Comparison of ENCODE assay signal across 28 mouse cellular contexts in the genomic region with DNA sequence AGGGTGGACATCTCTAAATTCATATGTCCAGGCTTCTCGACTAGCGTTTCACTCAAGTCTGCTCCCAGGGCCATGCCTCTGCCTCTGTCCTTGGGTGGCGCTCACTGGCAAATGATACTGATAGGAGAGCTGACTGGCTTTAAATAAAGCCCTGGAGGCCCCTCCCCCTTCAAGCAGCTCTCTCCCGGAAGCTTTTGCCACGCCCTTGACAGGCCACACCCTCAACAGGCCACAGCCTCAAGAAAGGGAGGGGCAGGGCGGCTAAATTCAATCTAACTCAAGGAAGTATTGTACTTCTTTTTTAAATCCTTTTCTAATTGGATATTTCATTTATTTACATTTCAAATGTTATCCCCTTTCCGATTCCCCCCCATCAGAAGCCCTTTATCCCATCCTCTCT. TPM values are rescaled to one million over a fixed set of nuclear protein-coding genes. Genes with fewer than 3 reads are reported as not detected.
DNase-seq lines count a peak whose midpoint lies in the region; ATAC-seq lines count a peak whose summit lies in the region.
"Had no signal": no experiment of that assay in that cellular context is flagged by ENCODE, and none has a peak within 500 bp of the region (broad histone marks: within the 10 kb centered on the region; RNA-seq: fewer than 3 reads in every experiment).

No protein-coding gene starts in this region.

- no peaks in the 10 kb centered on the region for H3K27me3 ChIP-seq in heart, embryonic 10.5 days (ENCODE audit: insufficient read depth, poor library complexity, severe bottlenecking)
- no peaks in the 10 kb centered on the region for H3K27me3 ChIP-seq in forebrain, embryonic 14.5 days (replicated peaks; ENCODE audit: control insufficient read depth, insufficient read depth, low read length)
- H3K27me3 ChIP-seq: embryonic facial prominence, embryonic 12.5 days; embryonic facial prominence, embryonic 15.5 days; forebrain, embryonic 15.5 days; heart, embryonic 12.5 days; heart, embryonic 15.5 days had no signal

- H3K36me3 ChIP-seq in heart, embryonic 10.5 days, result no peaks in the 10 kb centered on the region
- no peaks in the 10 kb centered on the region for H3K36me3 ChIP-seq in forebrain, embryonic 14.5 days (ENCODE audit: control insufficient read depth, insufficient read depth, low read length)
- H3K36me3 ChIP-seq: embryonic facial prominence, embryonic 12.5 days; embryonic facial prominence, embryonic 15.5 days; forebrain, embryonic 15.5 days; G1E; heart, embryonic 12.5 days; heart, embryonic 15.5 days had no signal

- 70% methylated on average over 7 of the region's 7 CpGs for WGBS in heart, embryonic 10.5 days
- 73% methylated on average over 7 of the region's 7 CpGs for WGBS in forebrain, embryonic 14.5 days

- DNase-seq in heart, embryonic 10.5 days (ENCODE audit: low spot score), result peak; percentile 43
- no peak for DNase-seq in heart, postnatal 36 days
- DNase-seq in ES-CJ7 (ENCODE audit: low read depth, low spot score), result peak; percentile 47
- DNase-seq in R1 (ENCODE audit: low read depth, low spot score), result peak; percentile 62
- DNase-seq in forebrain, embryonic 14.5 days (ENCODE audit: low spot score), result no peak
- DNase-seq in kidney, postnatal 14 days, result no peak
- DNase-seq in layer of hippocampus, adult 18-20 months (ENCODE audit: low spot score in 2 of 2), result no peak
- DNase-seq: adrenal gland, postnatal 10 days; adrenal gland, postnatal 36 days; B cell, adult 2 months; cerebellum, adult 11 months; cerebellum, adult 2 months; cerebellum, adult 9-11 months; cerebellum, postnatal 25 days; gastrocnemius, postnatal 10 days; heart, adult 11 months; heart, postnatal 10 days; heart, postnatal 4 days had no signal

- ATAC-seq in forebrain, embryonic 14.5 days, result no peak
- ATAC-seq: forebrain, embryonic 15.5 days; hindbrain, postnatal 0 days; intestine, postnatal 0 days had no signal

- H3K4me2 ChIP-seq in forebrain, embryonic 14.5 days (ENCODE audit: low read length), result no peak overlapping the region
- H3K4me2 ChIP-seq: embryonic facial prominence, embryonic 12.5 days; embryonic facial prominence, embryonic 15.5 days; forebrain, embryonic 15.5 days; heart, embryonic 12.5 days; heart, embryonic 15.5 days; hindbrain, embryonic 14.5 days had no signal

- H3K9me3 ChIP-seq in heart, embryonic 10.5 days, result no peaks in the 10 kb centered on the region
- no peaks in the 10 kb centered on the region for H3K9me3 ChIP-seq in forebrain, embryonic 14.5 days (replicated peaks; ENCODE audit: control insufficient read depth, low read length)
- H3K9me3 ChIP-seq: embryonic facial prominence, embryonic 12.5 days; embryonic facial prominence, embryonic 15.5 days; forebrain, embryonic 15.5 days; G1E; heart, embryonic 12.5 days; heart, embryonic 15.5 days had no signal

- no peak overlapping the region for H3K4me3 ChIP-seq in heart, embryonic 10.5 days
- H3K4me3 ChIP-seq in forebrain, embryonic 14.5 days (ENCODE audit: low read depth, low read length), result no peak overlapping the region
- H3K4me3 ChIP-seq: embryonic facial prominence, embryonic 12.5 days; embryonic facial prominence, embryonic 15.5 days; forebrain, embryonic 15.5 days; heart, embryonic 12.5 days; heart, embryonic 15.5 days had no signal

- H3K27ac ChIP-seq in heart, embryonic 10.5 days, result no peak overlapping the region
- H3K27ac ChIP-seq in forebrain, embryonic 14.5 days (ENCODE audit: low read depth, low read length), result no peak overlapping the region
- H3K27ac ChIP-seq: embryonic facial prominence, embryonic 12.5 days; embryonic facial prominence, embryonic 15.5 days; forebrain, embryonic 15.5 days; heart, embryonic 15.5 days; hindbrain, embryonic 14.5 days; hindbrain, postnatal 0 days had no signal

- no peak overlapping the region for H3K9ac ChIP-seq in forebrain, embryonic 14.5 days (ENCODE audit: low read length)
- H3K9ac ChIP-seq: embryonic facial prominence, embryonic 12.5 days; embryonic facial prominence, embryonic 15.5 days; forebrain, embryonic 15.5 days; heart, embryonic 12.5 days; heart, embryonic 15.5 days; hindbrain, embryonic 14.5 days had no signal

- intact Hi-C loops in heart, postnatal 36 days (cut with DNase I), result no loop called here

- no peaks in the 10 kb centered on the region for H3K4me1 ChIP-seq in heart, embryonic 10.5 days
- no peaks in the 10 kb centered on the region for H3K4me1 ChIP-seq in forebrain, embryonic 14.5 days (ENCODE audit: control insufficient read depth, insufficient read depth, low read length)
- H3K4me1 ChIP-seq: embryonic facial prominence, embryonic 12.5 days; embryonic facial prominence, embryonic 15.5 days; forebrain, embryonic 15.5 days; heart, embryonic 12.5 days; heart, embryonic 15.5 days had no signal

RNA-seq across cellular contexts. Expression of gene Zkscan2, which starts 59.3 kb away (rescaled TPM):
- polyA plus RNA-seq in heart, embryonic 10.5 days (2016; fragmentation: Nextera tagmentation; extraction: Ambion mirVana), result 1.9 and 2.9 TPM in 2 replicates
- total RNA-seq in heart, postnatal 36 days (2021), result under 1 TPM; 0.16 to 0.42 TPM
- 8.2 and 11.2 TPM in 2 replicates for polyA plus RNA-seq in forebrain, embryonic 14.5 days (2014; fragmentation: Nextera tagmentation; extraction: Ambion mirVana)
- 10 to 100 TPM; 16.0 to 17.3 TPM for total RNA-seq in layer of hippocampus, adult 18-20 months (2021)
- total RNA-seq: common myeloid progenitor, adult 5-6 weeks had no signal
- polyA plus RNA-seq: G1E had no signal

Comparison
In these comparisons a context has a peak if more than half of its experiments do, and no peak if none do; other contexts are left out.
1. DNase-seq: peak in heart, embryonic 10.5 days (single experiment), ES-CJ7 (single experiment) and R1 (single experiment); none in heart, postnatal 36 days (0 of 2), forebrain, embryonic 14.5 days (single experiment), kidney, postnatal 14 days (single experiment) and layer of hippocampus, adult 18-20 months (0 of 2).
2. RNA of gene Zkscan2, which starts 59.3 kb away (total RNA-seq): 16.0 to 17.3 TPM in layer of hippocampus, adult 18-20 months; 0.16 to 0.42 TPM in heart, postnatal 36 days; every median in the first group is over 10 times any median in the second.